Mouse (Mus musculus) cortical plate, adult 2 months (tissue): ENCODE measurements around the gene Zfp1. TPM values are rescaled to one million over a fixed set of nuclear protein-coding genes. Genes with fewer than 3 reads are reported as not detected.

Experiments used
- H3K27ac ChIP-seq: fragments of 200-500 bp; 2 replicates; pipeline ENCODE4 v1.5.1; 2012; ENCODE audit warnings: low read length, control low read depth, inconsistent platforms; ENCODE audit not compliant: insufficient read depth
- H3K4me1 ChIP-seq: fragments of 200-500 bp; 2 replicates; pipeline ENCODE4 v1.6.1; 2011; ENCODE audit warnings: low read length; ENCODE audit not compliant: control insufficient read depth, insufficient read depth
- H3K4me3 ChIP-seq: fragments of 200-500 bp; 2 replicates; pipeline ENCODE4 v1.5.1; 2011; ENCODE audit warnings: mild to moderate bottlenecking, low read length, control low read depth; ENCODE audit not compliant: insufficient read depth
- CTCF ChIP-seq: fragments of 200-500 bp; IDR thresholded peaks from 2 replicates; pipeline ENCODE4 v1.5.1; 2011; ENCODE audit warnings: mild to moderate bottlenecking, control low read depth, low read length; ENCODE audit not compliant: insufficient read depth; ENCODE audit errors: extremely low read depth
- POLR2A ChIP-seq: fragments of 200-500 bp; IDR thresholded peaks from 2 replicates; pipeline ENCODE4 v1.6.1; 2011; ENCODE audit warnings: mild to moderate bottlenecking, low read length, control low read depth; ENCODE audit not compliant: insufficient read depth; ENCODE audit errors: extremely low read depth
- polyA plus RNA-seq: library from polyadenylated mRNA; depleted of rRNA; stranded (reverse); fragments of >200 nt; gene quantifications from 2 replicates; pipeline ENCODE4 v1.2.3, GENCODE M21; 2012; rRNA removed

The Zfp1 gene
- polyA plus RNA-seq, result 27.0 and 28.7 TPM in 2 replicates

DNA sequence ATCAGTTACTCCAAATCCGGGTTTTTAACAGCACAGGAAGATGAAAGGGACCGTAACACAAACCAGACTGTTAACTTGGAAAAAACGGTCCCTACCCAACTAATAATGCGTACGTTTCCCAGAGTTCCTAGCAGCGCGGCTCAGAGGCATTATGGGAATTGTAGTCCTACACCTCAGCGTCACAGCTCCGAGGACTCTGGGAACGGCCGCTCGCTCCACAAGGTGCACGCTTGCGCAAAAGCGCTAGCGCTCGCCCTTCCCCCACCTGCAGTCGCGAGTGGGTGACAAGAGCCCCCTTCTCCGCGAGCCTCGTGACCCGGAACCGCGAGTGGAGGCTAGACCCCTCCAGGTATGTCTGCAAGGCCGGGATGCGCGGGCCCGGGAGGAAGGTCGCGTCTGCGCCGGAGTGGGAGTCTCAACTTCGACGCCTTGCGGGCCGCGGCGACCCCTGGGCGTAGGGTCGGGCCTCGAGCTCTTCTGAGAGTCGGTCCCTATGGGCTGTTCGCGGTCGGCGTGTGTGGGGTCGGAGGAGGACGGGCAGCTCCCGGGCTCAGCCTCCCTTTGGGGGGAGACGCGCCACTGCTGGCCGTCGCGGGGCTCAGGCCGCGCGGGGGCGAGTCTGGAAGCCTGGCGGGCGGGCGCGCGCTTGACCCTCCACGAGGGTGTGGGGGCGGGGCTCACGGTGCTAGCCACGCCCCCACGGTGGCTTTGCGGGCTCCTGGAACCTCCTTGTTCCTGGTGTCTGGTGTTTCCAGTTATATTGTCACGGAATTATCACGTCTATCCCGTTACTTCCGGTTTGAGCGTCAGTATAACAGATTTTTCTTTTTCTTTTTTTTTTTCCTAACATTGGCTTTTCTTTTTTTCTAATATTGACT, at the start of gene Zfp1:
TSS of gene Zfp1 (plus strand) at position 138 of the 878 bp plus-strand sequence.
- TF ChIP-seq CTCF (no peak), POLR2A (peak; percentile 53; the same call in 1 of the 2 replicates)
- H3K4me3 ChIP-seq, result peak within 1 kb of the TSS; percentile 67
- peak within 1 kb of the TSS; percentile 99 for H3K27ac ChIP-seq
- peaks cover 3% of the 10 kb centered on the region; the same call in 1 of the 2 replicates for H3K4me1 ChIP-seq

DNA sequence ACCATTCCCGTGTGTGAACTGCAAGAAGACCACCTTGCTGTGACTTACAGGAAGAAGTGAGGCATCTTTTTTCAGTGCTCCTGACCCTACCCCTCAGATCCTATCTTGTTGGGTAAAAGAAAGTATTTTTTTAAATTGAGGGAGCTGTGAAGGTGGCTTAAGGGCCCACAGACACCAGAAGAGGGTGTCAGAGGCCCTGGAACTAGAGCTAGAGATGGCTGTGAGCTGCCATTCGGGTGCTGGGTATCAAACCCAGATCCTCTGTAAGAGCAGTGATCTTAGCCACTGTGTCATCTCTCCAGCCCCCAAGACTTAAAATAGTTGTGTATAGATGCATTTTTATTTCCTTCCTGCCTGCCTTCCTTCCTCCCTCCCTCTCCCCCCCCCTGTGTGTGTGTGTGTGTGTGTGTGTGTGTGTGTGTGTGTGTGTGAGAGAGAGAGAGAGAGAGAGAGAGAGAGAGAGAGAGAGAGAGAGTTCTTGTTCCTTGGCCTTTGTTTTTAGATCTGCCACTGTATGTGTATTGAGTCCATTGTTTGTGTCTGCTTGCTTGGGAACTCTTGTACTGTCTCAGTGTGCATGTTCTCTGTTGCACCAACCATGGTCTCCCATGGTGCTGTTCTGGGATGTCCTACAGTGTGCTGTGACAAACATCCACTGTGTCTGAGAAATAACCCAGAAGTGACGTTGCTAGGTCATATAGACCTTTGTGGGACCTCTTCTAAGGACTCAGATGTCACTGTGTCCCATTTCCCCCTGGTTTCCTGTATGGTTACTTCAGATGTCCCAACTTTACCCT, 49.0 kb upstream of the Zfp1 start:
- no peak overlapping the region for H3K4me3 ChIP-seq
- H3K27ac ChIP-seq, result no peak overlapping the region
- TF ChIP-seq POLR2A (no peak), CTCF (no peak)
- peaks cover 23% of the 10 kb centered on the region for H3K4me1 ChIP-seq

DNA sequence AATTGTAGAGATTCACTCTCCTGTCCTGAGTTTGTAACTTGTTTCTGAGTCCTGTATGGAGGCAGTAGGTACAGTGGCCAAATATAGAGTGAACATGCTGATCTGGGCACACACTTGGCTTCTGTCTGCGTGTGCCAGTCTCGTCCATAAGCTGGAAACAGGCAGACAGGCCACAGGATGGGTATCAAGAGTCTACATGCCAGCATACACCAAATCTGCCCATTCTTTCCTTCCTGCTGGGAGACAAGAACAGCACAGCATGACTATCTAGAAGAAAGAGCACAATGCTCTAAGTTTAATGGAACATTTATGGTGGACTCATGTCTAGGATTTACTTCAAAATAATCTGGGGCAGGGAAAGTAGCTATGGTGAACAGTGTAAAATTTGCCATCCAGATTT, 48.2 kb upstream of the Zfp1 start:
- TF ChIP-seq CTCF (no peak), POLR2A (no peak)
- Histone ChIP-seq H3K4me1 (peaks cover 27% of the 10 kb centered on the region), H3K4me3 (no peak overlapping the region), H3K27ac (no peak overlapping the region)

DNA sequence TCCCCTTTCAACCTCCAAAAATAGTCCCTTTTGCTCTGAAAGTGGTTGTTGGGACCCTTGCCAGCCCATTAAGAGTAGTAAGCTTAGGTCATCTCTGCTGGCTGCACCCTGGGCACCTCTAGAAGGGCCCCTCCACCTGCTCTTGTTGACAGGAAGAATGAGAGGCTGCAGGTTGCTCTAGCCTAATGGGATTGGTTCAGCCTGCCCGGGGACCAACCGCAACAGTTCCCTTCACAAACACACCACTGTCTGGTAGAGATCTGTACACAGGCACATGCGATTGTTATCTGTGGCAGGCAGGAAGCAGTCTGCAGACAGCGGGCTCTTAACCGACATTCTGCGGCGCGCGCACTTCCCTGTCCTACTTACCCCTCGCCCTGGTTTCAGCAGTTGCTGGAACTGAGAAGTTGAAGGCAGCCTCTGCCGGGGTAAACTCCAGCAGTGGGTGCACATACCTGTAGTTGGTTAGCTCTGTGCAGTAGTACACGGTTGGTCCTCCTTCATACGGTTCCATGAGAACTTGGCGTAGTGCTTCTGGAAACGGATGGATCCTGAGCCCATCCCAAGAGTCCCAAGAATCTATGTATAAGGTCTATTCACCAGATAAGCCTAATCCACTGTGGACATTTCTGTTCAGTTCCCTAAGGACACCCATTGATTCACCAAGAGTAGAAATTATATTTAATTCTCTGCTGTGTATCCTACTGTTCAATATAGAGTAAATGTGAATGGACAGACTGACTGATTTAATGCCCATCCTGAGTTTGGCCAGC, 47.3 kb upstream of the Zfp1 start:
- TF ChIP-seq CTCF, result no peak
- TF ChIP-seq POLR2A, result no peak
- H3K27ac ChIP-seq, result no peak overlapping the region
- peaks cover 28% of the 10 kb centered on the region for H3K4me1 ChIP-seq
- no peak overlapping the region for H3K4me3 ChIP-seq

DNA sequence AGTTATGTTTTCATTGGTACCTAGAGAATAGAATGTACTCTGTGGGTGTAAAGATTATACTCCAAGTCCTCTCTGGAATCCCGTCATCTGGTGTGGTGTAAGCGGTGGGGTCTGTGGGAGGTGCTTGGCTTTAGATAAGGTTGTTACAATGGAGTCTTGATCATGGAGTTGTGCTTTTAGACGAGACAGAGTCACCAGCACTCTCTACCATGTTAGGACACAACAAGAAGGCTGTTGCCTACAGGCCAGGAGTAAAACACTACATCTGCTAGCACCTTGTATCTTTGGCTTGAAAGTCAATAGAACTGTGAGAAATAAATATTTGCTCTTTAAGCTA, 46.7 kb upstream of the Zfp1 start:
- H3K4me3 ChIP-seq, result no peak overlapping the region
- H3K27ac ChIP-seq, result no peak overlapping the region
- peaks cover 28% of the 10 kb centered on the region for H3K4me1 ChIP-seq
- TF ChIP-seq CTCF (no peak), POLR2A (no peak)

DNA sequence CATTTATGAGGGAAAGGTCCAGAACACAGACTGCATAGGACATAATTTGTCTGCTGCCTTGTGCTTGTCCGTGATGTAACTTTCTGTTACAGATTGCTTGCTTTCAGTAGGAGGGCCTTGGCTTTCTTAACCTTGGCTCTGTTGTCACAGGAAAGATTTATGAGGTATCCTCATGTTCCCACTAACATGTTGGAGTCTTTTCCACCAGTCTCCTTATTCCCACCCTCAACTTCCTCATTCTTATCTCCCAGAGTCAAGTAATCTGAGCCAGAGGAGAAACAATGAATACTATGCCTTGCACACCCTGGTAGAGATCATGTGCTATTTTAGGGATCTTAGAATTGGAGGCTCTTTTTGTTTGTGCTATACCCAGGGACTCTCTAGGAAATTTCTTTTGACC, 45.9 kb upstream of the Zfp1 start:
- no peak overlapping the region for H3K4me3 ChIP-seq
- no peak for TF ChIP-seq CTCF
- TF ChIP-seq POLR2A, result no peak
- H3K4me1 ChIP-seq, result peaks cover 26% of the 10 kb centered on the region
- no peak overlapping the region for H3K27ac ChIP-seq

DNA sequence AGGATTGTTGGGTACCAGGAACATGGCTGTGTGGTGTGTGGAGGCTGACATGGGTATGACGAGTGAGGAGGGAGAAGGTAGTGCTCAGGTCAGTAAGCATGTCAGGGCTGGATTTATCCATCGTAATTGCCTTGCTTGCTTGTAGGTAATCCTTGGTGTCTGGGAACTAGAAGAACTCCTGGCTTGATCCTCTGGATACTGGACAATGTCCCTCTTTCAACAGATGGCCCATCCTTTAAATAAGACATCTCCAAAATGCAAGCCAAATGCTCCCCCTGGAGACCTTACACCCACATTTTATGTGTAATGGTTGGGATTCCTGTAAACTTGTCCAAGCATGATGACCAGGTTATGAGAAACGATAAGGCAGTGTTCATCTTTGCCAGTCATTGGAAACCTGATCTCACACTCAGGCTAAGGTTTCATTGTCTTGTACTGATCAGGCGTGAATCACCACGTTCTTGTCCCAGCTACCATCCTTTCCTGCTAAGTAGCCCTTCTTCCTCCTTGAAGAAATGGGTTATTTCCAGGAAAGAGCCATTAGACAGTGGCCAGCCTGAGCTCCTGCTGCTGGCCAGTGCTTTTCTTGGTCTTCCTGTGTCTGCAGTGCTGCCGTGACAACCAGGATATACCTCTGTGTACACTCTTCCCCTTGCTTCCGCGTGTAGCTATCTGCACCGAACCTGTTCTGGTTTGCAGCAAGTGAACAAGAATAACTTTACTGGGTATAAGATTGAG, 43.3 kb upstream of the Zfp1 start:
- Histone ChIP-seq H3K4me3 (no peak overlapping the region), H3K27ac (no peak overlapping the region), H3K4me1 (peaks cover 21% of the 10 kb centered on the region)
- TF ChIP-seq CTCF (no peak), POLR2A (no peak)

DNA sequence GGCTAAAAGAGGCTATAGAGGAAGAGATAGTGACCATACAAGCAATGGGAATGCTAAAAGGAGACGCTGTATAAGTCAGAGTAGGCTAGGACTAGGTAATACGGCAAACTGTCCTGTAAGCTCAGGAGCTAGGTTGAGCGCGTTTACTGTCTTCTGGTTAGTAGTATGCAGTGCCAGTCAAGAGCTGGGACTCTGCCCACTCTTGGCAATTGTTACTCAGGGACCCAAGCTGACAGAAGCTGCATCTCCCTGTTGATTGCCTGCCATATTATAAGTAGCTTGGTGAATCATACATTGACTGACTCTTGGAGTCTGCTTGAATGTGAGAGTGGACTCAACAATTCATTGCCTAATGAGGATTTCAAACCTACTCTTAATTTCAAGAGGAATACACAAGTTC, 41.2 kb upstream of the Zfp1 start:
- Histone ChIP-seq H3K4me3 (no peak overlapping the region), H3K27ac (no peak overlapping the region), H3K4me1 (peaks cover 13% of the 10 kb centered on the region)
- no peak for TF ChIP-seq CTCF
- TF ChIP-seq POLR2A, result no peak

DNA sequence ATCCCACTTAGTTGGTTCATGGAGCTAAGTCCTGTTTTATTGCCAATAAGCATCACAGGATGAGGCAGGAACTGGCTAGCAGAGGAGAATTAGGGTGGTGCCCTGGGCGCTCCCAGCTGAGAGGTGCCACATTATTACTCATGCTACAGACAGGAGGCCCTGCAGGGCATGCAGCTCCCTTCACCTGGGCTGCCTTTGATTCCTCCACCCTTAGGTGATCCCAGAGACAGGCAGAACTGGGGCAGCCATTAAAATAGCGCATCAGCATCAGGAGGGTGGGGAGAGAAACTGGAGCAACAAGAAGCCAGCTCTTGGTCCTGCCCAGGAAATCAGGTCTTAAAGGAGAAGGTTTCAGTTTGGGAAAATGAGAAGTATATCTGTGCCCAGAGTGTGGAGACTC, 38.2 kb upstream of the Zfp1 start:
- Histone ChIP-seq H3K27ac (no peak overlapping the region), H3K4me1 (peaks cover 4% of the 10 kb centered on the region), H3K4me3 (no peak overlapping the region)
- no peak for TF ChIP-seq CTCF
- no peak for TF ChIP-seq POLR2A
